Mouse (Mus musculus) adrenal gland, adult 18-20 months (tissue): Measurements from ENCODE around the gene Cradd. TPM values are rescaled to one million over a fixed set of nuclear protein-coding genes. Genes with fewer than 3 reads are reported as not detected.
A peak's percentile ranks its signal among the peaks of the same experiment; 100 is the strongest.

Source experiments
- DNase-seq, 2 experiments: peaks; one replicate each; pipeline ENCODE4 v3.0.0; 2021 to 2022; ENCODE audit warnings: low spot score in 2 of 2
- total RNA-seq, 2 experiments: library from RNA; stranded (reverse); gene quantifications; 1 replicate in 1 of 2; 2 replicates in 1 of 2; pipeline ENCODE4 v1.2.3; 2021

Gene Cradd
- total RNA-seq, 2 experiments from 2014 or later: 5.4 to 7.3 TPM

DNA sequence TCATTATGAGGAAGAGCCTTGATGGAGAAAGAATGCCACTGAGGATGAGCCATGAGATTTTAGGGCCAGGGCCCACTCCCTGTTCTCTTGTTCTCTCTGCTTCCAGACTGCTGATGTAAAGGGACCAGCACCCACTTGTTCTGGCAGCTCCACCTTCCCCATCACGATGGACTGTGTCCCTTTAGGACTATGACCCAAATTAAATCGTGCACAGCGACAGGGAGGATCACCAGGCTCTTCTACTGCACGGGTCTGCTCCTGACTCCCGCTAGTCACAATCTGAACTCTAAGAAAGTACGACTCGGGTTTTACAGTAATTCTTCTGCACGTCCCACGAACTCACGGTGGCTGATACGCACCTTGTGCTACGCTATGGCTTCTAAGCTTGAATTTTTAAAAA is 14.9 kb downstream of the Cradd start:
- DNase-seq: no peak

DNA sequence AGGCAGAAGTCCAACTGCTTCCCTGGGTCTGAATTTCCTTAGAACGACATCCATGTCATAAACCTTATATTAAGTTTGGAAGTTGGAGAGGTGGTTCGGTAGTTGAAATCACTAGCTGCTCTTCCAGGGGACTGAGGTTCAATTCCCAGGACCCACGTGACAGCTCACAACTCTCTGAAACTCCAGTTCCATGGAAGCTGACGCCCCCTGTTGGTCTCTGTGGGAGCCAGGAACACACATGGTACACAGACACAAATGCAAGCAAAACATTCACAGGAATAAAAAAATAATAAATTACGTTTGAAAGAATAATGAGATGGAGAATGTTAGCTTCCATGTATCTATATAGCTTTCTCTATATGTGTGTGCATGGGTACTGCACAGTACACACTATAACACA is 16.0 kb downstream of the Cradd start:
- DNase-seq: no peak

DNA sequence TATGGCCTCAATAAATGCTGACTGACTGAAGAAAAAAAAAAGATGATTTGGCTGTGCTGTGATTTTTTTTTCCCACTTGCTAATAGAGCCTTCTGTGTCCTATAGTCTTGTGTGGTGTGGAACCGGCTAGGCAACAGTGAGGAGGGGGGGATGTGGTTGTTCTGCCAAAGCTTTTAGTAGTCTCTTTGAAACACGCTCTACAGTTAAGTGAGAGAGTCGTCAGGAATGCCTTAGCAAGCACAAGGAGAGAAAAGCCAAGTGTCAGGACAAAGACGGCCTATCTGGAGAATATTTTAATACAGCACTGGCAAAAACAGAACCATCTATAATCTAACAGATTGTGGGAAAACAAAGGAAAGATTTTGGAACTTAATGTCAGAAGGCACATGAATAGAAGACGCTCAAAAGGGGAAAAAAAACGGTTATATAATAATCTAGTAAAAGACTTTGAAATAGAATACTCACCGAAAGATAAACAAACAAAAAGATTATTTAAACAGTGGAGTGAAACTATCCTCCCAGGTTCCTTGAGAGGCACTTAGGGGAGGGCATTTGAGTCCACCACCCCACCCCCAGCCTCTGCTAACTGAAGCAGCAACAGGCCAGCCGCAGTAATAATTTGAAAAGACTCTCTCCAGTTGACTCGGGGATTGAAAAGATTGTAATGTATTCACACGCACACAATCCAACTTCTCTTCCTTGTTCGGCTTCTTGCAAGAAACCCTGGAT is 16.9 kb downstream of the Cradd start:
- no peak for DNase-seq

DNA sequence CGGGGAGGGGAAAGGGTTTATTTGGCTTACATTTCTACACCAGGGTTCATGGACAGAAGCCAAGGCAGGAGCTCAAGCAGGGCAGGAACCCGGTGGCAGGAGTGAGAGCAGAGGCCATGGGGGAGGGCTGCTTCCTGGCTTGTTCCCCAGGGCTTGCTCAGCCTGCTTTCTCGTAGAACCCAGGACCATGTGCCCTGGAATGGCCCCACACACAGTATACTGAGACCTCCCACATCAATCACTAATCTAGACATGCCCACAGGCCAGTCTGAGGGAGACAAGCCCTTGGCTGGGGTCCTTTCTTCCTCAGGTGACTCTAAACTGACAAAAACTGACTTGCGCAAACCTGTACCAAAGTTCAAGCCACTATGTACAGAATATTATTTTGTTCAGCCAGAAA is 19.7 kb downstream of the Cradd start:
- no peak for DNase-seq

DNA sequence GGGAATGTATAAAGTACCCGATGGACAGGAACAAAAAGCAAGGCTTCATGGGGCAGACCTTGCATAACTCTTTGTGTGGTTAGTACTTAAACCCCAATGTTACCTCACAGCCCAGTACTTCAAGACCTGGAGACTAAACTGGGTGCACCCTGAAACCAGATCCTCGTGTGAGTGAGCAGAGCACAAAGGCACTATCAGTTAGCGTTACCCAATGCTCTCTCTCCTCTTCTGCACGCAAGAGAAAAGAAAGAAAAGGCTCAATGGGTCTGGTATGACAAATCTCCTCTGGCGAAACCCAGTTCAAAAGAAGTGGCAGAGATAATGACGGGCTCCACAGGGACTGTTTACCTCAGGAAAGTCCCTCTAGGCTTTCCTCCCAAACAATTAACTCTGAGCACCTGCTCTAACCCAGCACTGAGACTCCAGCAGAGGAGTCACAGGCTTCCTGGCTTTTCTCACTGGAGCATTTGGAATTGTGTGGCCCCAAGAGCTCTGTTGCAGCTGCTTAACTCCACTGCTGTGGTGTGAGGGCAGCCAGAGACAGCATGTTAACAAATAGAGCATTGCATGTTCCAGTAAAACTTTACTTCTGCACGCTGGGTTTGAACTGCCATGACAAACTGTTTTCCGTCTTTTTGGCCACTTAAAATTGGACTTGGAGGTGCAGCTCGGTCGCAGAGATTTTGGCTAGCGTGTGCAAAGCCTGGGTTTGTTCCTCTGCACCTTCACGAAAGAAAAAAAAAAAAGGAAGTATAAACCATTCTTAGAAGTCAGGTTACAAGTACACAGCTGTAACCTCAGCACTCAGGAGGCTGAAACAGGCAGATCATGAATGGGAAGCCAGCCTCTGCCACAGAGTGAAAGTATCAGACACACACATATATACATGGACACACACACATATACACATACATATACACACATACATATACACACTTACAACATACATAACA is 21.4 kb downstream of the Cradd start:
- no peak for DNase-seq

DNA sequence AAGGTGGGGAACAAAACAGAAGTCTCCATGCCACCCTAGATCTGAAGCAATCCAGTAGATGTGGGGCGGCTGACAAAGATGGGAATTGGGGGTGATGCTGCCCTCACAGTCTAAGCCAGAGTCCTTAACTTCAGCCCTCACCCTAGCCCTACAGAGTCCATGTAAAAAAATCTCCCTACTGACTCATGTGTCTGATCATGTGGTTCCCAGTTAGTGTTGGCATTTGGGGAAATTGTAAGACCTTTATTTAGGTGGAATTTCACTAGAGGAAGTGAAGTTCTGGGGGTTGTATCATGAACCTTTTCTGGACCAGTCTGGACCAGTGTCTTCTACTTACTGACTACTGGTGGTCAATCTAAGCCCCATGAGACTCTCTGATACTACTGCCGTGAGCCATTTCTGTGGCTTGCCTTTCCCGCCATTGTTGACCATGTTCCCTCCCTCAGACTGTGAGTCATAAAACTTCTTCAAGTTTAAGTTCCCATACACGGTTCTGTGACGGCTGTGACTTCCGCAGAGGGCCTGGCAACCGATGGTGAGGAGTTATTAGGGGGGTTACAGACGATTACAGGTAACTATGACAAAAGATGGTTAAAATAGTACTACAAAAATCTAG is 23.6 kb downstream of the Cradd start:
- no peak for DNase-seq

DNA sequence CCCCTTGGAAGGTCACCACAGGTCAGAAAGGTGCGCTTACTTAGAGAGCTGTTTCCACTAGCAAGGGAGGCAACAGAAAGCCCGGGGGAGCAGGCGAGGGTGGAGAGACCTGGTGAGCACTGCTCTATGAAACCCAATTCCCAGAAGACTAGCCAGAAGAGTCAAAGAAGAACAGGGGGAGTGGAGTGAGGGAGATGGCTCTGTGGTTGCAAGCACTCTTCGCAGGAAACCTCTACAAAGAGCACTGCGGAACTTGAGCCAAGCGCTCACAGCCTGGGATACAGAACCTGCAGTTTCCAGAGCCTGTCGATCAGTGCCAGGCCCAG is 24.2 kb downstream of the Cradd start:
- no peak for DNase-seq

DNA sequence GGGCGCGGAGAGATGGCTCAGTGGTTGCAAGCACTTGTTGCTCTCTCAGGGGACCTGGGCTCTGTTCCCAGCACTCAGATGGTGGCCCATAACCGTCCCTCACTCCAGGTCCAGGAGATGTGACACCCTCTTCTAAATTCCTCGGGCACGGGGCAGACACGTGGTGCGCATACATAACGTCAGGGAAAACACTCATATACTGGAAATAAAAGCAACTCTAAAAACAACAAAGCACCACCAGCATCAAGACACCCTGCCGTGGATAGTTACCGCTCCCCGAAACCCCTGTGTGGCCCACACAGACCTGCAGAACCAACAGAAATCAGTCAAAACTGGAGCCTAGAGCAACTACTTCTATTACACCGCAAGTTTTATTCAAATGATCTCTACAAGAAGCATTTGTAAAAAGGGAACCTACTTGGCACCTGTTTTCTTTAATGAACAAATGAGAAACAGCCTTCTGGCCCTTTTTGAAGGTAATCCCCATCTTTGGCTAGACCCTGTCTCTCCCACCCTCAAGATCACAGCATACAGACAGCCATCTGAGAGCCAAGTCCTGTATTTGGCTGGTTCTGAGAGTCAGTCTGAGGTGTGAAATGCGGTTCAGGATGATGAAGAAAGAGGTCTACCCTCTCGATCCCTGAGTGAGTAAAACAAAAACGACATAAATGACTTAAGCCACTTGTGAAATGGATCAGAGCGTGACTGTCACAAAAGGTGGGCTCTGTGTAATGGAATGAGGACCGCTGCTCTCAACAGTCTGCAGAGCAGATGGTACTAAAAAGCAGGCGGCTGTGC is 24.7 kb downstream of the Cradd start:
- no peak for DNase-seq

DNA sequence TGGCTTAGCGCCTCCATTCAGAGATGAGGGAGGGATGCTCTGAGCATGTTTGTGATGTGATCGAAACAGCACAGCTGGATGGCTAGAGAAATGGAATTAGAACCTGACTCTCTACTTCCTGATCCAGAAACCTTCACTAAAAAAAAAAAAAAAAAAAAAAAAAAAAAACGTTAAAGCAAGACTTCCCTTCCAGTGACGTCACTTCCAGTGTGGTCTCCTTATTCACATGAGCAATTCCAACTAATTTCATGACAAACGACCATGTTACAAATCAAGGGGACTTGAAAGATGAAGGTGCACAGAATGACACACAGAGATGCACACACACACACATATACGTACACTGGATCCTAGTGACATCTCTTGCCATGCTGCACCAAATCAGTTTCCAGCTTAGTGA is 25.4 kb downstream of the Cradd start:
- DNase-seq: no peak

DNA sequence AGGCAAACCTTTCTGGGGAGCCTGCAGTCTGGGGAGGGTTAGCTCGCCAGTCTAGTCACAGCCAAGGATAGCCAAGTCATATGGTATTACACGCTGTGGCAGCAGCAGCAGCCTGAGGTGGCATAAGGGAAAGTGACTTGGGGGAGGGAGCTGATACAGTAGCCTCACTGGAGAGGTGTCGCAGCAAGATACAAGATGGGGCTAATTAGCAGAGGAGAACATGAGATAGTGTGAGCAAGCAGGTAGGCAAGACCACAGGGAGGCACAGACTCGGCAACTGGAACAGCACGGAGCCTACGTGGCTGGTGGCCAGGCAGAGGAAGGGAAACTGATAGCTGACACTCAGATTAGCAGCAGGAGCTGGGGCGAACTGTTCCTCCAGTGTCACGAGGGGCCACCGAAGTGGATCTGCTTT is 26.2 kb downstream of the Cradd start:
- peak in 1 of 2 experiments; percentile 13 for DNase-seq

DNA sequence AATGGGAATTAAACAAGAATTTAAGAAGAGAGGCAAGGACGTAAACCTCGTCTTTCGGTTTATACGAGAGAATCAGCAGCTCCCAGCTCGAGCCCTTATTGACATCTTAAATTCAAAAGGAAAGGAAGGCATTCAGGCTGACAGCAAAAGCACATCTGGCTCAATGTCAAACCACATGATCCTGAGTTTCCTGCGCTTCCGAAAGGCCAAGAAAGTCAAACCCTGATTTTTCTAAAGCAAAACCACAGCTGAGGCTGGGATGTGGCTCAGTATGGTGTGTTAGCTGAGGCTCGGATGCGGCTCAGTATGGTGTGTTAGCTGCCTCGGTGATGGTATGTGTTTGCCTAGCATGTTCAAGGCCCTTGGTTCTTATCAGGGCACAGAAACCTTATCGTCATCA is 26.9 kb downstream of the Cradd start:
- DNase-seq: no peak

DNA sequence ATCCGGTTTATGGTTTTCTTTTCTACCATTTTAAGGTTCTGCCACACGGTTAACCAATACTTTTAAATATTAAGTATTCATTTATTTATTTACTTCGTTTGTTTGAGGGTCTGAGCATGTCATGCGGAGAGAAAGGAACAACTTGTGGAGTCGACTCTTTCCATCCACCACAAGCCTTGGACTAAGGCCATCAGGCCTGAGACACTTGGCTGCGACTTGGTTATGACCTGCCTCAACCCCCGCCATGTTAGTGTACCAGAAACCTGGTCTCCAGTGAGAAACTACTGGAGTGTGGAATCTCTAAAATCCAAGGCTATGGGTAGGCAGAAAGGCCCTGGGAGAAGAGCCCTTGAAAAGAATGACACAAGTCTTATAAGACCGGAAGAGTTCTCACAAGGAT is 30.7 kb downstream of the Cradd start:
- DNase-seq: no peak

DNA sequence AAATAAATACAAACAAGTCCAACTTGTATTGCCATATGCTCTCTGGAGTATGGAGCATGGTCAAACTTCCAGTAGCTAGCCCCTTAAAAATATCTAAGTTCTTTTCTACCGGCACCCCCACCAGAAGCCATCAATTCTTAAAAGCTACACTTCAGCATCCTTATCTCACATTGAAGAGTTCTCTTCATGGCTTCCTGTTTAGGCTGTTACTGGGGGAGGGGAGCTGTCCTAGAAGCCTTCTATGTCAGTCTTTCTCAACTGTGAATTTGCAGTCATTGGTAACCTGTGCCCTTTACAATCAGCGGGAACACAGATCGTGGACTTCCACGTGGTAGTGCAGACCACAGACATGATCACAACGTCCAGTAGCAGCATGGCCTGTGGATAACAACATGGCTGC is 31.7 kb downstream of the Cradd start:
- no peak for DNase-seq

DNA sequence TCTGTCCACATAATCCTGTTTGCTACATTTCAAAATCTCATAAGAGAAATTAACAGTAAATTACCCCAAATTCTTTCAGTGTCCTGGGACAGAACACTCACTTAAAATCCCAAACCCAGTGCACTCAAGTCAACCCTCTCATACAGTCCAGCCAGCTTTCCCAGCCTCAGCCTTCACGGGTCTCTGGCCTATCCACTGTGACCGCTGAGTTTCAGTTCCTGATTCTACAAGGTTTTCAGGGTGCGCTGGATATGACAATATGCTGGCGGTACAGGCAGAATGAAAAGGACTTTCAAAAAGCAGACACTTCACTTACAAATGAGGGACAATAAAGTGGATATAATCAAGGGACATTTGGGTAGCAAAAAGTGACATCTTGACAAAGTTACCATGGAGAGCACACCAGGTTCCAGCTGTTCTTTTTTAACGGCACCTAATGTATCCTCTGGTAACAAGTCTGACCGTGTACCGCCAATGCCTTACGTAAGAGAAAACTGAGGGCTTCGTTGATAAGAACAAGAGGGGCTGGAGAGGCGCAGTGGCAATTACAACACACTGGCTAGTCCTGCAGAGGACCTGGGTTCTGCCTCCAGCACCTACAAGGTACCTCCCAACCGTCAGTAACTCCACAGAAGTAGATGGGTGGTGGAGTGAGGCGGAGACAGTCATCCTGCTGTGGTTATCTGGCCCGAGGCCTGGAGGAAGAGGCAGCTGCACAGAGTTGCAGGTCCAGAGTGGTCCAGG is 32.6 kb downstream of the Cradd start:
- DNase-seq: no peak

DNA sequence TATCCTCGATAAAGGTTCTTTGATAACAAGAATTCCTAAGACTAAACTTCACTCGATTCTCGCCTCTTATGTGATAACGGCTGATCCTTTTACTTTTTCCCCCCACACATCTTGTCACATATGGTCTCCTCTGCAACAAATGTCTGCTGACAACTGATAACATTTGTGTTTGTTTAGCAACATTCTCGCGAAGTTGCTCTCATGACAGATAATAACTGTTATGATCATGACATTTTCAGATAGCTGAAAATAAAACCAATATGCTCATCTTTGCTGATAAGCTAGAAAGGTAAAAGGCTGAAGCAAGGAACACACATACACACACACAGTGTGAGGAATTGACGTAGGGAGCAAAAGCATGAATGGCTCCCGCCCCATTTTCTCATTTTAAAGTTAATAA is 34.1 kb downstream of the Cradd start:
- no peak for DNase-seq

DNA sequence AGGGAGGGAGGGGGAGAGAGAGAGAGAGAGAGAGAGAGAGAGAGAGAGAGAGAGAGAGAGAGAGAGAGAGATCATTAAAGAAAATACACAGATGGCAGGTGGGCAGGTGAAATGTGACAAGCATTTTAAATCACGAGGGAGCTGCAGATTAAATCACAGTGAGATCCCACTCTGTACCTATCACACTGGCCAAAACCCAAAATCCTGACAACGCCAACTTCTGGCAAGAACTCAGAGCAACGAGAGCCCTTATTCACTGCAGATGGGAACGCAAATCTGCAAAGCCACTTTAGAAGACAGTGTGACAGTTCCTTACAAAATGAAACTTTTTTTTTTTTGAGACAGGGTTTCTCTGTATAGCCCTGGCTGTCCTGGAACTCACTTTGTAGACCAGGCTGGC is 35.7 kb downstream of the Cradd start:
- no peak for DNase-seq

DNA sequence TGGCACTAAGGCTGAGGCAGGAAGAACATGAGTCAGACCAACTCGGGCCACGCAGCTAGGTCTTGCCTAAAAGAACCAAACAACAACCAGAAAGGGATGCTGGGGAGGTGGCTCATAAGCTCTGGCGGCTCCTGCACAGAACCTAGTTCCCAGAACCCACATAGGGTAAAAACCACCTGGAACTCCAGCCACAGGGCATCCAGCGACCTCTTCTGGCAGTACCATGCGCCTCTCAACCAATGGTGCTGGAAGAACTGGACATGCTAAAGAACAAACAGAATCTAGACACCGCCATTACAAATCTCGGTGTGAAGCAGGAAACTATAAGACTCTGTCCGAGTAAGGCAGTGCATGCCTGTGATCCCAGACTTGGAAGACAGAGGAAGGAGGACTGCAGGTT is 36.6 kb downstream of the Cradd start:
- no peak for DNase-seq

DNA sequence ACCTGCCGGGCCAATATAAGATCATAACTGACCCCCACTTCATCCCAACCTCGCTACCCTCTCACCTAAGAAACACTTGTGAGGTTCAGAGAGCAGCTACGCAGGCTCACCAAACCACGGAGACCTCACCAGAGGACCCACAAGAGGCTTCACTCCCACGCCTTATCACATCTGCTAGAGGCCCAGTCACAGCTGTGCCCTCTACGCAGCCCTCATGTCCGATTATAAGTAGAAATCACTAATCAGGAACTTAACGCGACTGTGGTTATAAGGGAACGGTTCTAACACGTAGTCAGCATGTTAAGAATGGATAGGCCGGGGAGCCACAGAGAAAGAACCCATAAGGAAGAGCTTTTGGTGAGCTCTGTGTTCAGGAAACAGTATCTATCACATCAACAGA is 40.5 kb downstream of the Cradd start:
- no peak for DNase-seq

DNA sequence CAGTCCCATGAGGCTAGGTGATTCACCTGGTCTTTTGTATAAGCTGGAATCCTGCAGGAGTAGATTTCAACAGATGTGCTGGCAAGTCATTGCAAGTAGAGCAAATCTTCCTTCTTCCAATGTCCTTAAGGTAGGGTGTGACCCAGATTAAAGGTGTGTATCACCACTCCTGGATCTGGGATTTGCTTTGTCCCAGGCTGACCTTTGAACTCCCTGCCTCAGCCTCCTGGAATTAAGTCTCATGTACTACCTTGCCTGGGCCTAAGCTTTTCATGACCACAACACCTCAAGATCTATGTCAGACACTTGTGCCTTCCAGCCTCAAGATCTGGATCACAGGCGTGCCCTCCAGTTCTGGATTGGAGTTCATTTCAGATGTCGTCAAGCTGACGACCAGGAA is 41.9 kb downstream of the Cradd start:
- DNase-seq: no peak

DNA sequence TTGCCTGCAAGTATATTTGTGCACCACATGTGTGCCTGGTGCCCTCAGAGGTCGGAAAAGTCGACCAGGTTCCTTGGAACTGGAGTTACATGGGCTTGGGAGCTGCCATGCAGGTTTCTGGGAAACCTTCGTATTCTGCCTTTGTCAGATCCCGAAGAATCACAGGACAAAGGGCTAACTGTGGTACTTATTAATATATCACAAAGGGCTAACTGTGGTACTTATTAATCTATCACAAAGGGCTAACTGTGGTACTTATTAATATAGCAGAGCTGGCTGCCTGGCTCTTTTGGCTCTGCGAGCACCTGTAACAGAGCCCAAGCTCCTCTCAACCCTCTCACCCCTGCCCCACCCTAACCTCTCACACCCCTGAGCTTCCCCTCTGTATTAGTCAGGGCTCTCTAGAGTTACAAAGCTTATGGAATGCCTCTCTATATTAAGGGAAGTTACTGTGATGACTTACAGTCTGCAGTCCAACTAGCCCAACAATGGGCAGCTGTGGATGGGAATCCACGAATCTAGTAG is 42.4 kb downstream of the Cradd start:
- no peak for DNase-seq
